Mouse (Mus musculus): ENCODE measurements around the gene Alkbh1.

The Alkbh1 gene

DNA sequence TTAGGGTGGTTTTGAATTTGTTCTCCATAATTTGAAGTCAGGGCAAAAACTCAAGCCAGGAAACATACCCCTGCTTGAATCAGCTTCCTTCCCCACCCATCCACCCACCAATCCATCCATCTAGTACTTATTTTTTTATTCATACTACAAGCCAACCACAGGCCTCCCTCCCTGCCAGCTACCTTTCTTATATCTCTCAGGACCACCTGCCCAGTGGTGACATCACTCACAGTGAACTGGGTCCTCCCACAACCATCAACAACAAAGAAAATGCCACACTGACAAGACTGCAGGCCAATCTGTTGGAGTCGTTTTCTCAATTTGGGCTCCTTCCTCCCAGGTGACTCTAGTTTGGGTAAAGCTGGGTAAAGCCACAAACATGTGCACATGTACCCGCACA is 64.3 kb downstream of the Alkbh1 start:
- DNase-seq = no peak

Measured in retina, postnatal 1 day (tissue).